Mouse (Mus musculus) embryonic facial prominence, embryonic 14.5 days (tissue): Measurements from ENCODE around the gene Ccdc57. TPM values are rescaled to one million over a fixed set of nuclear protein-coding genes. Genes with fewer than 3 reads are reported as not detected.

ENCODE experiments used
- ATAC-seq: fragments of 200-750 bp; cut with Nextera tagmentation; 2 replicates; pipeline ENCODE4 v1.8.0; 2017; ENCODE audit warnings: low read depth, moderate number of reproducible peaks, moderate TSS enrichment
- DNase-seq: peaks from one replicate; pipeline ENCODE4 v3.0.0-alpha.2; 2015; ENCODE audit warnings: low spot score
- H3K27ac ChIP-seq: fragments of 300-500 bp; sonication (generic); replicated peaks from 2 replicates; pipeline ENCODE4 v1.5.1; 2014; ENCODE audit warnings: low read depth, mild to moderate bottlenecking, low read length, moderate library complexity
- H3K27me3 ChIP-seq: fragments of 300-500 bp; sonication (generic); replicated peaks from 2 replicates; pipeline ENCODE4 v1.6.1; 2014; ENCODE audit warnings: low read length; ENCODE audit not compliant: control insufficient read depth, insufficient read depth
- H3K36me3 ChIP-seq: fragments of 300-500 bp; sonication (generic); 2 replicates; pipeline ENCODE4 v1.6.1; 2014; ENCODE audit warnings: low read length, mixed read lengths; ENCODE audit not compliant: control insufficient read depth, insufficient read depth
- H3K4me1 ChIP-seq: fragments of 300-500 bp; sonication (generic); 2 replicates; pipeline ENCODE4 v1.6.1; 2014; ENCODE audit warnings: antibody characterized with exemption, low read length; ENCODE audit not compliant: control insufficient read depth, insufficient read depth
- H3K4me2 ChIP-seq: fragments of 300-500 bp; sonication (generic); 2 replicates; pipeline ENCODE4 v1.6.1; 2014; ENCODE audit warnings: low read depth, mild to moderate bottlenecking, low read length, moderate library complexity, mixed read lengths
- H3K4me3 ChIP-seq: fragments of 300-500 bp; sonication (generic); 2 replicates; pipeline ENCODE4 v1.5.1; 2014; ENCODE audit warnings: low read depth, mild to moderate bottlenecking, low read length
- H3K9ac ChIP-seq: fragments of 300-500 bp; sonication (generic); 2 replicates; pipeline ENCODE4 v1.6.1; 2014; ENCODE audit warnings: low read depth, mild to moderate bottlenecking, low read length, moderate library complexity, mixed read lengths
- H3K9me3 ChIP-seq: fragments of 300-500 bp; sonication (generic); 2 replicates; pipeline ENCODE4 v1.6.1; 2016; ENCODE audit warnings: low read length; ENCODE audit not compliant: control insufficient read depth
- WGBS: fragments of 180-500 bp; shearing (Covaris S2); extraction: QIAGEN DNeasy Blood & Tissue Kit; methylation state at CpG from one replicate; pipeline ENCODE4 v1.1.7; 2014; 5-methylcytosine and 5-hydroxymethylcytosine counted together
- polyA plus RNA-seq: library from polyadenylated mRNA; unstranded; fragments of >200 nt; fragmentation: Nextera tagmentation; extraction: Ambion mirVana; gene quantifications from 2 replicates; pipeline ENCODE4 v1.2.1, GENCODE M21; 2014

Ccdc57 gene
- polyA plus RNA-seq, 1 experiment from 2014 or later: 4.6 TPM

DNA sequence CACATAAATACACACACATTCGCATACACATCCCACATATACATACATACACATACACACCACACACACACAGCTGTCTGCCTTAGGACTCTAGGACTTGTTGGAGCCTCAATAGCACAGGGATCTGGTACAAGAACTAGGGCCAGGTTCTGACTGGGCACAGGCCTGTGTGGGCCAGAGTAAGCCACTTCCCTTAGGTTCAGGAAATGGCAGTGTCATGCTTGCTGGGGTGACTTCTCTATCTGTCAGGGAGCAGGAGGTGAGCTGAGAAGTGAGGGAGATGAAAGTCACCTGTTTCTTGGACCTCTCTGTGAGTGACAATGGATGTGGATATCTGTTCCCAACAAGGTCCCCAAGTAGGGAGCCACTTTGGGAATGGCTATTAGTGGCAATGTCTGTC, 5.3 kb upstream of the Ccdc57 start:
- ATAC-seq: no peak
- no peak overlapping the region for H3K4me2 ChIP-seq
- WGBS: 97% methylated on average over 1 of the region's 1 CpGs
- no peaks in the 10 kb centered on the region for H3K9me3 ChIP-seq
- H3K27ac ChIP-seq: no peak overlapping the region
- no peak overlapping the region for H3K4me3 ChIP-seq
- no peaks in the 10 kb centered on the region for H3K27me3 ChIP-seq
- H3K9ac ChIP-seq: no peak overlapping the region
- H3K4me1 ChIP-seq: peaks cover 2% of the 10 kb centered on the region; the same call in 1 of the 2 replicates
- H3K36me3 ChIP-seq: no peaks in the 10 kb centered on the region
- DNase-seq: no peak

DNA sequence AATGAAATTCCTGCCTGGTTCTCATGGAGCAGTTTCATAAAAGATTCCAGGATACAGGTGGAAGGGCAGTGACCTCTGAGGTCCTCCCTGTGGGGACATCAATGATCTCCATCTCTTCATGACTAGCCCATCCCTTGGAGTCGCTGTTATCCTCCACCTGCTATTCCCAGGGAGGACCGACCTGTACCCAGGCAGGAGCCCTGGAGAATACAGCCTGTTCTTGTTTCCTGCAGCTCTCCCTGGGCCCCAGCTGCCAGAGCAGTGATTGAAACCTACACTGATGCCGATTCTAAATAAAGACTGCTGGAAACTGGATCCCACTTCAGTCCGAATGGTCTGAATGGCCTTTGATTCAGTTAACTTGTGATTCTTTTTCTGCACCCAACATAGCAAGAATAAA, 1.2 kb downstream of the Ccdc57 start:
- no peak for ATAC-seq
- Histone ChIP-seq H3K27me3 (no peaks in the 10 kb centered on the region), H3K36me3 (no peaks in the 10 kb centered on the region), H3K4me1 (peaks cover 4% of the 10 kb centered on the region; the same call in 1 of the 2 replicates), H3K4me3 (no peak overlapping the region), H3K9me3 (no peaks in the 10 kb centered on the region), H3K9ac (no peak overlapping the region), H3K27ac (no peak overlapping the region), H3K4me2 (no peak overlapping the region)
- WGBS: 93% methylated on average over 4 of the region's 4 CpGs
- DNase-seq: no peak

DNA sequence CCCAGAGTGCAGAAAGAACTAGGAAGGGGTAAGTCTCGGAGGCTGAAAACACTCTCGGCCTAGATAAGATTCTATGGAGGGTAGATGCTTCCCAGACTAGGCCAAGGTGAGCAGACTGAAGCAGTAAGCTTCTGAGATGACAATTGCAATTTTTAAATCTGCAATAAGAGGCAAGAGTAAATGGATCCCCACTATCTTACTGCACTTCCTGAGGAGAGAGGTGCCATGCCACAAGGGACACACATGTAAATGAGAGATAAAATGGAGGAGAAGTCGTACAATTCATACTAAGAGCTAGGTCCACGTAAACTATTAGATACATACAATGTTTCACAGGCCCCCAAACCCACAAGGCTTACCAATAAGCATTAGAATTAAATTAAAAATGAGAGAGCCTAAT, 4.2 kb downstream of the Ccdc57 start:
- Histone ChIP-seq H3K9me3 (no peaks in the 10 kb centered on the region), H3K4me2 (no peak overlapping the region), H3K4me3 (no peak overlapping the region), H3K27ac (no peak overlapping the region), H3K4me1 (peaks cover 4% of the 10 kb centered on the region; the same call in 1 of the 2 replicates), H3K9ac (no peak overlapping the region), H3K36me3 (peaks cover 12% of the 10 kb centered on the region; the same call in 1 of the 2 replicates), H3K27me3 (no peaks in the 10 kb centered on the region)
- DNase-seq (no peak), ATAC-seq (no peak)
- WGBS: 87% methylated on average over 4 of the region's 4 CpGs

DNA sequence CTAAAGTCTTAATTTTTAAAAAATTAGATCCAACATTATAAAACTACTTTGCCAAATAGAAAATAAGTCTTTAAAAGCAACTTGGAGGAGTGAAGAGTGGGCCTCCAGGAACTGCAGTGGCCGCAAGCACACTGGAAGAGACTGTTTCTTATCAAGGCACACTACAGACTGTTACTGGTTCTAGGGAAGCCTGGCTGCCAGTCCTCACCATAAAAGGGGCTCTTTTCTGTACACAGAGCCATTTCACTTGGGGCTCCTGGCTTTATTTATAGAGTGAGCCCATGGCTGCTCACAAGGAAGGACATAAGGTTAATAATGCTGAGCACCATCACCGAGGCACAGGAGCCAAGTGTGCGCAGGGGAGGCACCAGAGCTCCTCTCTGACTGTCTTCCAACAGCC, 10.1 kb downstream of the Ccdc57 start:
- H3K4me3 ChIP-seq: no peak overlapping the region
- WGBS: 90% methylated on average over 3 of the region's 3 CpGs
- H3K9me3 ChIP-seq: no peaks in the 10 kb centered on the region
- H3K9ac ChIP-seq: no peak overlapping the region
- H3K36me3 ChIP-seq: peaks cover 49% of the 10 kb centered on the region
- no peak overlapping the region for H3K4me2 ChIP-seq
- H3K27me3 ChIP-seq: no peaks in the 10 kb centered on the region
- ATAC-seq (no peak), DNase-seq (no peak)
- H3K4me1 ChIP-seq: no peaks in the 10 kb centered on the region
- H3K27ac ChIP-seq: no peak overlapping the region

DNA sequence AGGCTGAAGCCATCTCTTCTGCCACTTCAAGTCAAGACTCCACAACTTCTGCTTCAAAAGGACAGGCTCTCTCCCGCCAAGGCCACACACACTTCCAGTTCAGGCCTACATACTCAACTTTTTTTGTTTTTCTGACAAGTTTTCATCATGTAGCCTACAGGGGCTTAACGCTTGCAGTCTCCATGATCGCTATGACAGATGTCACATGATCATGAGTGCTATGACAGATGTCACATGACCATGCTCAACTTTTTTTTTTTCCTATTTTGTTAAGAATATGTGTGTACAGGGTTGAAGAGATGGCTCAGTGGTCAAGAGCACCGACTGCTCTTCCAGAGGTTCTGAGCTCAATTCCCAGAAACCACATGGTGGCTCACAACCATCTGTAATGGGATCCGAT, 14.9 kb downstream of the Ccdc57 start:
- DNase-seq (no peak), ATAC-seq (no peak)
- no peaks in the 10 kb centered on the region for H3K9me3 ChIP-seq
- H3K36me3 ChIP-seq: peaks cover 43% of the 10 kb centered on the region
- 95% methylated on average over 5 of the region's 5 CpGs for WGBS
- H3K4me2 ChIP-seq: no peak overlapping the region
- no peak overlapping the region for H3K9ac ChIP-seq
- no peak overlapping the region for H3K27ac ChIP-seq
- no peaks in the 10 kb centered on the region for H3K27me3 ChIP-seq
- no peaks in the 10 kb centered on the region for H3K4me1 ChIP-seq
- H3K4me3 ChIP-seq: no peak overlapping the region

DNA sequence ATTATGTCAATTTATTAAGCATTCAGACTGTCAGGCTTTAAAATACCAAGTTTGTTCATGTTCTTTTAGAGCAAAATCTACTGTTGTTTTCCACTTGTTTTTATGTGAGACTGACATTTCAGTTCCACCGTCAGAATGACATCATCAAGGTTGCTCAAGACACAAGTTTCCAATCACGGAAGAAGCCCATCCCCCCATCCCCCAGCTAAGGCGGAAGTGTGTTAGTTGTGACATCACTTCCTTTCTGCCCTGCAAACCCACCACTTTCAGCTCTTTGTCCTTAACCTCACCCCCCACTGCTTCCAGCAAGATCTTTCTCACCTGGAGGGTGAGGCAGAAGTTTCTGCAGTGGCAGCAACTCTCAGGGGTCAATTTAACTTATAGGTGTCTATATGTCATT, 16.2 kb downstream of the Ccdc57 start:
- Histone ChIP-seq H3K4me1 (no peaks in the 10 kb centered on the region), H3K4me2 (no peak overlapping the region), H3K27ac (no peak overlapping the region), H3K4me3 (no peak overlapping the region), H3K27me3 (no peaks in the 10 kb centered on the region), H3K9ac (no peak overlapping the region), H3K36me3 (peaks cover 40% of the 10 kb centered on the region), H3K9me3 (no peaks in the 10 kb centered on the region)
- 66% methylated on average over 3 of the region's 3 CpGs for WGBS
- DNase-seq: no peak
- ATAC-seq: no peak

DNA sequence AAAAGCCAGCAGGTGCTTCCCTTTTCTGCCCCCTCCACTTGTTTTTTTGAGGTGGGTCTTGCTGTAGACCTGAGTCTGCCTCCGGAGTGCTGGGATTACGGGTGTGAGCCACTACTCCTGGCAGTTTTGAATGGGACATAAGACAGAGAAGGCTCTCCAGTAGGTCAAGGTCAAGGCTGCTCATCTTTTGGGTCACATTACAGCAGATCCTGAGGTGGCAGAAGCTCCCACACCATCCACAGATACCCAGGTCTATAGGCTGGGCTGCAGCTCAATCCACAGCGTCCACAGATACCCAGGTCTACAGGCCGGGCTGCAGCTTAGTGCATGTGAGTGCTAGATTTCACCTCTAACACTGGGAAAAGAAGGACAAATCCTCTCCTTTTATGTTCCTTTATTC, 18.9 kb downstream of the Ccdc57 start:
- WGBS: 92% methylated on average over 4 of the region's 4 CpGs
- ATAC-seq (no peak), DNase-seq (no peak)
- no peak overlapping the region for H3K27ac ChIP-seq
- no peak overlapping the region for H3K4me3 ChIP-seq
- H3K4me2 ChIP-seq: no peak overlapping the region
- H3K9me3 ChIP-seq: no peaks in the 10 kb centered on the region
- peaks cover 16% of the 10 kb centered on the region for H3K36me3 ChIP-seq
- H3K9ac ChIP-seq: no peak overlapping the region
- H3K27me3 ChIP-seq: no peaks in the 10 kb centered on the region
- no peaks in the 10 kb centered on the region for H3K4me1 ChIP-seq

DNA sequence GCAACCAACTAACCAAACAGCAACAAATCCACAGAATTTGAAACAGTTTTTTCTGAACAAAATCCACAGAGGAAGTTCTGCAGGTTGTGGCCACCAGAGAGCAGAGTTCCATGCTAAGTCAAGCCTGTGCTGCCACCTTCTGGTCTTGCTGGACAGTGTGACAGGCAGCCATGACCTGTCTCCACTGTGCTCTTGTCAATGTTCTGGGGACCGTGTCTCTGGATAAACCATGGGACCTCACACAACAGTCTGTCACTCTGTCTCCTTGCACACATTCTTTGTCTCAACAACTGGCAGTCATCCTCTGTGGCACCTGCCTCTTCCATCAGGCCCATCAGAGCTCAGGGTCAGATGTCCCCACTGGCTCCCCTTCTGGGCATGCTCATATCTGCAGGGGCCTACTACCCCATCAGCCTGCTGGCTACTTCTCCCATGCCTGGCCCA, 27.2 kb downstream of the Ccdc57 start:
- H3K9me3 ChIP-seq: no peaks in the 10 kb centered on the region
- 13% methylated on average over 1 of the region's 1 CpGs for WGBS
- no peaks in the 10 kb centered on the region for H3K27me3 ChIP-seq
- peak; percentile 80 for ATAC-seq
- no peaks in the 10 kb centered on the region for H3K4me1 ChIP-seq
- H3K9ac ChIP-seq: no peak overlapping the region
- no peak overlapping the region for H3K27ac ChIP-seq
- H3K4me2 ChIP-seq: no peak overlapping the region
- peaks cover 9% of the 10 kb centered on the region for H3K36me3 ChIP-seq
- DNase-seq: peak; percentile 85
- H3K4me3 ChIP-seq: no peak overlapping the region

DNA sequence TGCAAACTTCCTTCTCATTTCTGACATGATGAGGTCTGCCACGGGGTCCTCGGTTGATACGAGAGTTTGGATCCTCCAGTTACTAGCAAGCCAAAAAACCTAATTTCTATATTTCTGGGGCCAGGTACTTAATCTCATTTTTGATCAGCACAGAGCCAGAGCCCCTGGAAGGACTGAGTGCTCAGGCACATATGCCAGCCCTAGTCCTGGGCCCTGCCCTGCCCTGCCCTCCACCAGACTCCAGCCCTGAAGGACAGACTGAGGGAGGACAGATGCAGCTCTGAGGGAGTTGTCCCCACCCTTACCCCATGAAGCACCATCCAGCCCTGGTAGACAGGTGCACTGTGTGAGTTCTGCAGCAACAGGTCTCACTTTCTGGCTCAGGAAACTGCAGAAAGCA, 28.1 kb downstream of the Ccdc57 start:
- Histone ChIP-seq H3K9ac (no peak overlapping the region), H3K4me3 (no peak overlapping the region), H3K4me1 (no peaks in the 10 kb centered on the region), H3K36me3 (peaks cover 9% of the 10 kb centered on the region), H3K4me2 (no peak overlapping the region), H3K27ac (no peak overlapping the region), H3K9me3 (no peaks in the 10 kb centered on the region), H3K27me3 (no peaks in the 10 kb centered on the region)
- no peak for DNase-seq
- WGBS: 98% methylated on average over 3 of the region's 3 CpGs
- ATAC-seq: no peak
